Mouse (Mus musculus): ENCODE measurements around the gene Ccdc77. TPM values are rescaled to one million over a fixed set of nuclear protein-coding genes. Genes with fewer than 3 reads are reported as not detected.

The Ccdc77 gene
- polyA plus RNA-seq (2016; fragmentation: Nextera tagmentation; extraction: Ambion mirVana): 23.9 and 28.3 TPM in 2 replicates

DNA sequence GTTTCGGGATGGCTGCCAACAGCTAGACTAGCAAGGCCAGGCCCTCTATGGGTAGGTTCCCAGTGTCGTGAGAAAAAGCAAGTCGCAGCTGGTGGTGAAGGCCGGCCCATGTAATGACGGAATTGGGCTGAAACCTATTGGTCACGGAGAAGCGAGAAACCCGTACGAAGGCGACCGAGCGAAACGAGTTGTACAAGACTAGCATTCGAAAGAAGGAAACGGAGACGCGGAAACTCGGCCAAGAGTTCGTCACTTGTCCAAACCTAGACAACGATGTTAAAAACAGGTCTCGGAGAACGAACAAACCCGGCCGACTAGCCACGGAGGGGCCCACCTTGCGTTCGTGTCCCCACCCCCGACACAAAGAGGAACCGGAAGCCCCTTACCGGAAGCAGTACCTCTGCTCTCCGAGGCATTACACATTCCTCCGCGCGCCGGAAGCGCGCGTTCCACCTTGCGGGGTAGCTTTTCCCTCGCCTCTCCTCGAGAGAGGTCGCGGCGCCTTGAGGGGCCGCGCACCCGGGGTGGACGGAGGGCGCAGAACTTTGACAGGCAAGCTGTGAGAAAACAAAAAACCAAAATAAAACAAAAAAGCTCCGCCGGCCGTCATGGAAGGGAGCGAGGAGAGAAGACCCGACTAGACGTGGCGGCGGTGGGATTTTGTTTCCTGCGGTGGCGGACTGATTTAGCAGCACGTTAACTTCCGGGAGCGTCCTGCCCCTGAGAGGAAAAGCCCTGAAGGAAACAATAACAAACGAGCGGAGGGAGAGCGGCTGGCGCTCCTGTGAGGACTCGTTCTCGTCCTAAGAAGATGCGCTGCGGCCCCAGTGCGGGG, at the start of gene Ccdc77, which contains the start of gene Kdm5a:
Gene Ccdc77, minus strand, starts transcription at position 687 of the 835 bp plus-strand sequence.
Gene Kdm5a, plus strand, starts transcription at position 437 of the 835 bp plus-strand sequence.
- peak; percentile 97 for ATAC-seq (ENCODE audit: low FRiP score)
- Histone ChIP-seq H3K4me1 (peaks cover 18% of the 10 kb centered on the region), H3K9ac (peak within 1 kb of the TSS; percentile 90), H3K36me3 (replicated peaks) (peaks cover 17% of the 10 kb centered on the region), H3K27ac (peak within 1 kb of the TSS; percentile 94), H3K4me2 (peak within 1 kb of the TSS; percentile 89), H3K9me3 (no peaks in the 10 kb centered on the region), H3K27me3 (no peaks in the 10 kb centered on the region), H3K4me3 (replicated peaks) (peak within 1 kb of the TSS; percentile 99)
- WGBS: under 1% methylated on average over 71 of the region's 71 CpGs

DNA sequence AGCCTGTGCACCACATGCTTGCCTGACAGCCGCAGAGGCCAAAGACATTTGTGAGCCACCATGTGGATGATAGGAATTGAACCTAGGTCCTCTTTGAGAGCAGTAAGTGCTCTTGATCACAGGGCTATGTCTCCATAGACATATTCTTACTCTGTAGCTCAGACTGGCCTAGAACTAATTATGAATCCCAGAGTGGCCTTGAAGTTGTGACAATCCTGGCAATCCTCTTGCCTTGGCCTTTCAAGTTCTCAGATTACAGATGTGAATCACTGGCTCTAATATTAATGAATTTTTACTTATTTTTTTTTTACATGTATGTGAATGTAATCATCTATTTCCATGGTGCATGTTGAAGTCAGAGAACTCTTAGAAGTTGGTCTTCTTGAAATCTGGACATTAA, 39.8 kb upstream of the Ccdc77 start:
- Histone ChIP-seq H3K36me3 (replicated peaks) (peaks cover 69% of the 10 kb centered on the region), H3K27ac (no peak overlapping the region), H3K4me2 (no peak overlapping the region), H3K9ac (no peak overlapping the region), H3K4me3 (replicated peaks) (no peak overlapping the region), H3K4me1 (no peaks in the 10 kb centered on the region), H3K27me3 (no peaks in the 10 kb centered on the region), H3K9me3 (no peaks in the 10 kb centered on the region)
- 97% methylated on average over 1 of the region's 1 CpGs for WGBS
- ATAC-seq (ENCODE audit: low FRiP score): no peak

DNA sequence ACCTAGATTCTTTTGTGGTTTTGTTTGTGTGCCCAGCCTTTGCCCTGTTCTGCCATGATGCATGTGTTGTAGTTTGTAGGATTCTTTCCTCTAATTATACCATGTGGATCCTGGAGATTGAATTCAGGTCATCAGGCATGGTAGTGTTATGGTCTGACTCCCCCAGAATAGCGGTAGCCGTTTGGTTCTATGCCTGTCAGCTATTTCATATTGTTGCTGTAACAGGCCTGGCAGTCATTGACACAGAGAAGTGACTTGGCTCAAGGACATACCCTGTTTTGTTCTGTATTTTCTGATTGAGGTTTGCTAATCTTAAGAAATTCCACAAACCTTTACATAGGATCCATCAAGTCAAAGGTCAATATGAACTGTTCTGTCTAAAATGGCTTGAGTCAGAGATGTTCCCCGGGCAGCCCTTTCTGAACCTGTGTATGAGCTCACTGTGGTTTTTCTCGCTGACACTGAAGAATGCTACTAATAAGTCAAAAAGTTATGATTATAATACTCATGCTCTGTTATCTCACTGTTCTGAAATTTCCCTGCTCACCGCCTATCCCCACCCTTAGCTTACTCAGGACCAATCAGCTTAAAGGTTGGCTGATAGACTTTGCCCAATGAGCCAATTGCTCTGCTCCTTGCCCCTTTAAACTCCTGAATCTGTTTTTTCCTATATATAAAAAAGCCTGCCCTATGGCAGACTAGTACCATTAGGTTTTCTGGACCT, 31.6 kb upstream of the Ccdc77 start:
- Histone ChIP-seq H3K27ac (no peak overlapping the region), H3K27me3 (no peaks in the 10 kb centered on the region), H3K4me3 (replicated peaks) (no peak overlapping the region), H3K9me3 (no peaks in the 10 kb centered on the region), H3K9ac (no peak overlapping the region), H3K4me1 (no peaks in the 10 kb centered on the region), H3K36me3 (replicated peaks) (peaks cover 81% of the 10 kb centered on the region), H3K4me2 (no peak overlapping the region)
- ATAC-seq (ENCODE audit: low FRiP score): no peak
- WGBS: 95% methylated on average over 5 of the region's 5 CpGs

DNA sequence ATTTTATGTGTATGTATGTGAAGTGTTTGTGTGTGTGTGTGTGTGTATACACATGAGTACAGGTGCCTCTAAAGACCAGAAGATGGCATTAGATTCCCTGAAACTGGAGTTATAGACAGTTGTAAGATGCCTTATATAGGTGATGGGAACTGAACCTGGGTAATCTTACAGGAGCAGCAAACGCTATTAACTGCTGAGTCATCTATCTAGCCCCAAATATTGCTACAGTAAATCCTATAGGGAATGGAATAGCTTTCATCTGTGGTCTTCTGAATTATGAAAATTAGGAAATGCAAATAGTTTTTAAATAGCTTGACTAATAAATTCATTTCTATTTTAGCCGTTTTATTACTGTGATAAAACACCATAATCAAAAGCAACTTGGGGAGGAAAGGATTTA, 28.6 kb upstream of the Ccdc77 start:
- Histone ChIP-seq H3K4me1 (no peaks in the 10 kb centered on the region), H3K27ac (no peak overlapping the region), H3K9me3 (no peaks in the 10 kb centered on the region), H3K4me3 (replicated peaks) (no peak overlapping the region), H3K27me3 (no peaks in the 10 kb centered on the region), H3K9ac (no peak overlapping the region), H3K36me3 (replicated peaks) (peaks cover 72% of the 10 kb centered on the region), H3K4me2 (no peak overlapping the region)
- WGBS: 91% methylated on average over 2 of the region's 2 CpGs
- ATAC-seq (ENCODE audit: low FRiP score): no peak

DNA sequence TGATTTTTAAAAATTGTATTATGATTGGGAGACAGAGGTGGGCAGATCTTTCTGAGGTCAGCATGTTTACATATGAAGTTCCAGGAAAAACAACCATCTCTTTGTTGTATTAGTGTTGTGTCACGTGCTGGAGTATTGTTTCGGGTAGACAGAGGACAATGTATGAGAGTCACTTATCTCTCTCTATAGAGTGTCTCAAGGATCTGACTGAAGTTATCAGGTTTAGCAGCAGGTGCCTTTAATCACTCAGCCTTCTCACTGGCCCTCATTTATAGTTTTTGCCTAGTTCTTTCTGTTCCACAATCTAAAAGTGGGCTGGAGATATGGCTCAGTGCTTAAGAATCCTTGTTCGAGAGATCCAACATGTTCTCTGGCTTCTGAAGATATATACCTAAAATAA, 25.9 kb upstream of the Ccdc77 start:
- ATAC-seq (ENCODE audit: low FRiP score): no peak
- WGBS: 90% methylated on average over 3 of the region's 3 CpGs
- Histone ChIP-seq H3K4me1 (no peaks in the 10 kb centered on the region), H3K27me3 (no peaks in the 10 kb centered on the region), H3K36me3 (replicated peaks) (peaks cover 61% of the 10 kb centered on the region), H3K4me3 (replicated peaks) (no peak overlapping the region), H3K4me2 (no peak overlapping the region), H3K9me3 (no peaks in the 10 kb centered on the region), H3K27ac (no peak overlapping the region), H3K9ac (no peak overlapping the region)

DNA sequence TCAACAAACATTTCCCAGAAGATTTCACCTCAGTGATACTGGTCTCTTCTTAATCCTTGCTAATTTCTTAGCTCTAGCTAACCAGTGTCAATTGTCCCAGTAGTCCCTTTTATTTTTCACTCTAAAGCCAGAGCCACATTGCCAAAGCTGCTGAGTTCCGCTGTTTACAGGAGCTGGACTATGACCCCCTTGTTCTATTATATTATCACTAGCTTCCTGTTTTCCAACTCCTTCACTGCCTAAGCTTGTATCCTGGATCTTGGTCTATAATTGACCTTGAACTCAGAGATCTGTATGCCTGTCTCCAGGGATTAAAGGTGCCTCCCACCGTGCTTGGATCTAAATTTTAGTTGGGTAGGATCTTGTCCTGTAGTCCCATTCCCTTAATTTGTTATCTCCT, 12.6 kb upstream of the Ccdc77 start:
- Histone ChIP-seq H3K27ac (no peak overlapping the region), H3K27me3 (no peaks in the 10 kb centered on the region), H3K9ac (no peak overlapping the region), H3K4me3 (replicated peaks) (no peak overlapping the region), H3K4me1 (no peaks in the 10 kb centered on the region), H3K36me3 (replicated peaks) (peaks cover 75% of the 10 kb centered on the region), H3K4me2 (no peak overlapping the region), H3K9me3 (no peaks in the 10 kb centered on the region)
- no peak for ATAC-seq (ENCODE audit: low FRiP score)
- WGBS: 93% methylated on average over 2 of the region's 2 CpGs

DNA sequence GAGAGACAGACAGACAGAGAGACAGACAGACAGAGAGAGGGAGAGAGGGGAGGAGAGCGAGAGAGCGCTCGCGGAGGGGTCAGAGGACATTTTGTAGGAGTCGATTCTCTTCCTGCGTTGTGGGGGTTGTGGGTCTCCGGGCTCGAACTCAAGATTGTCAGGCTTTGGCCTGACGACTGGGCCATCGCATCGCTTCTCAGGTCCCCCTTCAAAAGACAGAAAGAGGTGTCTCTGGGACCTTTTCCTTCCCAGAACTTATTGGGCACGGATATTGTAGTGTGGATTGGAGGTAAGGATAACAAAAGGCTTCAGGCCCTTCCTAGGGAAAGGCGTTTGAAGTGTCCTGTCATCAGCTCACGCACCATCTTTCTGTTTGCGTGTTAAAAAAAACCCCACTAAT, 877 bp upstream of the Ccdc77 start:
- Histone ChIP-seq H3K9me3 (no peaks in the 10 kb centered on the region), H3K27me3 (no peaks in the 10 kb centered on the region), H3K4me2 (peak overlapping the region; percentile 89), H3K36me3 (replicated peaks) (peaks cover 28% of the 10 kb centered on the region), H3K9ac (peak overlapping the region; percentile 90), H3K27ac (no peak overlapping the region), H3K4me3 (replicated peaks) (peak overlapping the region; percentile 99), H3K4me1 (peaks cover 18% of the 10 kb centered on the region)
- 9% methylated on average over 15 of the region's 15 CpGs for WGBS
- no peak for ATAC-seq (ENCODE audit: low FRiP score)

DNA sequence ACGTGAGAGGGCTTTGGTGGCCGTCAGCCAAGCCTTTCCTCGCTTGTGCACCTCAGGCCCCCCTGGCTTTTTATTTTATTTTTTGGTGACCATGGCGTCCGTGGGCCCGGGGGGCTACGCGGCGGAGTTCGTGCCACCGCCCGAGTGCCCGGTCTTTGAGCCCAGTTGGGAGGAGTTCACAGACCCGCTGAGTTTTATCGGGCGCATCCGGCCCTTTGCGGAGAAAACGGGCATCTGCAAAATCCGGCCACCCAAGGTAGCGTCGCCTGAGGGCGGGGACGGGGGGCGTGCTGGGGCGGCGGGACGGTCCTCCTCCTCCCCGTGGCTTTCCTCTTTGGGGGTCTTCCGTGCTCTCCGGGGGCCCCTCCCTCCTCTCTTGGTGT, 340 bp upstream of the Ccdc77 start:
- Histone ChIP-seq H3K9me3 (no peaks in the 10 kb centered on the region), H3K27me3 (no peaks in the 10 kb centered on the region), H3K36me3 (replicated peaks) (peaks cover 23% of the 10 kb centered on the region), H3K27ac (peak overlapping the region; percentile 94), H3K4me3 (replicated peaks) (peak overlapping the region; percentile 99), H3K4me1 (peaks cover 18% of the 10 kb centered on the region), H3K9ac (peak overlapping the region; percentile 90), H3K4me2 (peak overlapping the region; percentile 89)
- under 1% methylated on average over 31 of the region's 31 CpGs for WGBS
- ATAC-seq (ENCODE audit: low FRiP score): 0 out of 2 replicates have a peak, but pooled peaks have one; percentile 12

DNA sequence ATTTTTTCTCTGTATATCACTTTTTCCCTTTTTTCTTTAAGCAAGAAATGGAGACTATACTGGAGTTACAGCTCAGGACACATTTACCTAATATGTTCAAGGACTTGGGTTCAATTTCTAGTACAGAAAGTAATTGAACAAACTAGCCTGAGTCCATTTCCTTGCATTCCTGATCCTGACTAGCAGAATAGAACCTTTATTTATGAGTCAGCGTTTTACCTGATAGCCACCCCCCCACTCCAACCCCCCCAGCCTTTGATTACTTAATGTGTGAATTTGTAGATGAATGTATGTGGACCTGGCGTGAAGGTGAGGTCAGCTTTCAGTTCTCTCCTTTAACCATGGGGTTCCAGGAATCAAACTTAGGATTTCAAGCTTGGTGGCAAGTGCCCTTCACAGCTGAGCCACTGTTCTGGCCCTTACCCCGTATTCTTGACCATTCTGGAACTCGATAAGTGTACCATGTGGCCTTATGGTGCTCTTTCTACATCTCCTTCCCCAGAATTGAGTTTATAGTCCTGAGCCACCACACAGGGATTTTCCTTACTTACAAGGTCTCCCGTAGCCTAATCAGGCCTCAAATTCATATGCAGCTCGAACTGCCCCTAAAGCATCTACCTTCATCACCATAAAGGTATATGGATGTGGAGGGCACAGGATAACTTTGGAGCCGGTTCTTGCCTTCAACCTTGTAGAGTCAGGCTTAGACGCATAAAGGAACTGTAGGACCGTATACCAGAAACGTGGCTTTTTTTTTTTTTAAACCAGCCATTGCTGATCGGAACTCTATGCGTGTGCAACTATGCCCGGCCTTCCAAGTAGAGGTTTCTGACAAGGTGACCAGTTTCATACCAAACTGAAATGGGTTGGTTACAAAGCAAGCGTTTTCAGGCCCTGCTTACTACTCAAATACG, 1.1 kb downstream of the Ccdc77 start:
- Histone ChIP-seq H3K9me3 (no peaks in the 10 kb centered on the region), H3K4me2 (peak overlapping the region; percentile 89), H3K4me3 (replicated peaks) (peak overlapping the region; percentile 99), H3K27ac (peak overlapping the region; percentile 94), H3K27me3 (no peaks in the 10 kb centered on the region), H3K9ac (peak overlapping the region; percentile 90), H3K36me3 (replicated peaks) (peaks cover 8% of the 10 kb centered on the region), H3K4me1 (peaks cover 18% of the 10 kb centered on the region)
- no peak for ATAC-seq (ENCODE audit: low FRiP score)
- 26% methylated on average over 15 of the region's 15 CpGs for WGBS

DNA sequence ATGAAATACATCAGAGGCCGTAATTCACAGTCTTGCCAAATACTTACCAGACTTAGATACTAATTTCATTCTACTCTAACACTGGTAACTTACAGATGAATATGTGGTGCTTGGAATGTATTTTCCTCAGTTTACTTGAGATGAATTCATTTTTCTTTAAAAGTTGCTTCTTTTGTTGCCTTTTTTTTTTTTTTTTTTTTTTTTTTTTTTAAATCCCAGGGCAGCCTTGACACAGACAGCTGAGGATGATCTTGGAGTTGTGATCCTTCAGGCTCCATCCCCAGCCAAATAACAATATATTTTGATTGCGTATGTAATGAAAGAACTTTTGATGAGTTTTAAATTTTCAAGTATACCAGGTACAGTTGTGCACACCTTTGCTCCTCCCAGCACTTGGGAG, 2.0 kb downstream of the Ccdc77 start:
- Histone ChIP-seq H3K36me3 (replicated peaks) (peaks cover under 1% of the 10 kb centered on the region), H3K27ac (no peak overlapping the region), H3K9me3 (no peaks in the 10 kb centered on the region), H3K27me3 (no peaks in the 10 kb centered on the region), H3K4me2 (no peak overlapping the region), H3K9ac (no peak overlapping the region), H3K4me3 (replicated peaks) (no peak overlapping the region), H3K4me1 (peaks cover 18% of the 10 kb centered on the region)
- 98% methylated on average over 2 of the region's 2 CpGs for WGBS
- no peak for ATAC-seq (ENCODE audit: low FRiP score)

DNA sequence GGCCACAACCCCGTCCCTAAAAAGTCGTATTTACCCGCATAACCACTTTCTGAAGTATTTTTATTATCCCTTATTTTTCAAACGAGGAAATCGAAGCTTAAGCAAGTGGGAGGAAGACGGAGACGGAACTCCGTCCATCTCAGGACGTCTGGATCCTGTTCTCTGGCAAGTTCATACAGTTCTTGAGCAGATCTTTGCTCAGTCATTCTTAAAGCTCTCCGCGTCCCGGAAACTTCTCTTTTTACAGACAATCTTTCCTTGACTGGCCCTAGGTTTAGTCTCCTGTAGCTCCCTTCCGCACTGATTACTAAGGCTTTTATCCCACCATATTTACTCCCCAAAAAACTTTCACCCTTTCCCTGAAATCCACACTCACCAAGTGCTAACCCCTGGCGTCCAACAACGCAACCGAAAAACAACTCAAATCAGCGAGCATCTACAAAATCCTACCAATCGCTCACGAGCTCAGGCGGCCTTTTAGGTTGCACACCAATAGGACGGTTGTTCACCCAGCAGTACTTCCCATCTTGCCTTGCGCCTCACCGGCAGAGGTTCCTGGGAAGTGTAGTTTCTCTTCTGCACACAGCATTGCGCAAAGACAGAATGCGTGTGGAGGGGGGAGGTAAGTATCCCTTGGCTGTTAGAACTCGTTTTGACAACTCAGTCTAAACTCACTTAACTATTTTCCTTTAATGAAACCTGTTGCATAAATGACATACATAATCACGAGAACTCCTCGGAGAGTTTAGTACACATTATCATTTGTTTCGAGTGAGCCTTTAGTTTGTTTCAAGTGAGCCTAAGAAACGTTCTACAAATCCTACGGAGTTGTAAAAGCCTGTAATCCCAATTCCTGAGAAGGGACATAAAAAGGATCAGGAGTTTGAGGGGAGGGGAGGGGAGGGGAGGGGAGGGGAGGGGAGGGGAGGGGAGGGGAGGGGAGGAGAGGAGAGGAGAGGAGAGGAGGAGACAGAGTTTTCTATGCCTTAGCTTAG, 6.9 kb downstream of the Ccdc77 start:
- no peaks in the 10 kb centered on the region for H3K9me3 ChIP-seq
- peak overlapping the region; percentile 58 for H3K4me3 ChIP-seq (replicated peaks)
- ATAC-seq (ENCODE audit: low FRiP score): peak; percentile 96
- WGBS: 1% methylated on average over 31 of the region's 31 CpGs
- H3K27me3 ChIP-seq: no peaks in the 10 kb centered on the region
- peaks cover 9% of the 10 kb centered on the region for H3K4me1 ChIP-seq
- peaks cover 11% of the 10 kb centered on the region; the same call in 1 of the 2 replicates for H3K36me3 ChIP-seq (replicated peaks)
- H3K4me2 ChIP-seq: peak overlapping the region; percentile 71
- H3K27ac ChIP-seq: peak overlapping the region; percentile 76
- peak overlapping the region; percentile 64 for H3K9ac ChIP-seq
